22 mouse cellular contexts compared by ENCODE assay signal in genomic region chr12:104733165-104733564, GRCm38 (mm10). TPM values are rescaled to one million over a fixed set of nuclear protein-coding genes. Genes with fewer than 3 reads are reported as not detected.
A peak's percentile ranks its signal among the peaks of the same experiment; 100 is the strongest.
DNase-seq lines count a peak whose midpoint lies in the region; ATAC-seq lines count a peak whose summit lies in the region.
"Had no signal": no experiment of that assay in that cellular context is flagged by ENCODE, and none has a peak within 500 bp of the region (broad histone marks: within the 10 kb centered on the region; RNA-seq: fewer than 3 reads in every experiment).

No protein-coding gene starts in this region.

- no peak overlapping the region for H3K9ac ChIP-seq in forebrain, embryonic 12.5 days
- H3K9ac ChIP-seq: embryonic facial prominence, embryonic 13.5 days; embryonic facial prominence, embryonic 15.5 days had no signal

- ATAC-seq in forebrain, embryonic 12.5 days (ENCODE audit: low FRiP score), result no peak
- ATAC-seq in megakaryocyte, adult 5-6 weeks (ENCODE audit: poor library complexity, severe bottlenecking), result no peak
- peak; percentile 77 to 79 for ATAC-seq in hematopoietic stem cell, adult 5-6 weeks (replicated peaks in 1 of 2; ENCODE audit: insufficient read depth in 1 of 2, low FRiP score in 2 of 2, low TSS enrichment in 1 of 2, low read depth in 1 of 2, poor library complexity in 2 of 2, severe bottlenecking in 2 of 2)
- ATAC-seq: forebrain, embryonic 14.5 days; forebrain, embryonic 16.5 days had no signal

- peaks cover 79% of the 10 kb centered on the region for H3K4me1 ChIP-seq in forebrain, embryonic 10.5 days
- H3K4me1 ChIP-seq in forebrain, embryonic 12.5 days, result peaks cover 60% of the 10 kb centered on the region
- peaks cover 57% of the 10 kb centered on the region for H3K4me1 ChIP-seq in megakaryocyte, embryonic 14.5 days
- H3K4me1 ChIP-seq: embryonic facial prominence, embryonic 15.5 days had no signal

- H3K36me3 ChIP-seq in forebrain, embryonic 10.5 days (replicated peaks), result peaks cover 82% of the 10 kb centered on the region
- H3K36me3 ChIP-seq in forebrain, embryonic 12.5 days (replicated peaks), result peaks cover 32% of the 10 kb centered on the region
- H3K36me3 ChIP-seq in megakaryocyte, embryonic 14.5 days (replicated peaks; ENCODE audit: low read length), result peaks cover 81% of the 10 kb centered on the region

- H3K27ac ChIP-seq in forebrain, embryonic 10.5 days, result peak overlapping the region; percentile 70
- H3K27ac ChIP-seq in forebrain, embryonic 12.5 days, result no peak overlapping the region
- H3K27ac ChIP-seq: embryonic facial prominence, embryonic 13.5 days; embryonic facial prominence, embryonic 15.5 days had no signal

- no peaks in the 10 kb centered on the region for H3K9me3 ChIP-seq in forebrain, embryonic 10.5 days
- H3K9me3 ChIP-seq in forebrain, embryonic 12.5 days, result no peaks in the 10 kb centered on the region
- H3K9me3 ChIP-seq in megakaryocyte, embryonic 14.5 days, result no peaks in the 10 kb centered on the region
- H3K9me3 ChIP-seq: embryonic facial prominence, embryonic 13.5 days; embryonic facial prominence, embryonic 15.5 days had no signal

- no peak overlapping the region for H3K4me2 ChIP-seq in forebrain, embryonic 12.5 days
- H3K4me2 ChIP-seq: embryonic facial prominence, embryonic 13.5 days; embryonic facial prominence, embryonic 15.5 days had no signal

- DNase-seq in forebrain, embryonic 10.5 days (ENCODE audit: extremely low spot score, low spot score), result no peak
- DNase-seq in 416B (ENCODE audit: low read depth), result peak; percentile 95
- DNase-seq in adrenal gland, adult 2 months, result no peak
- DNase-seq in layer of hippocampus, postnatal 36 days, result no peak
- DNase-seq: adrenal gland, adult 8-10 months; adrenal gland, postnatal 14 days; adrenal gland, postnatal 36 days; cerebellum, adult 11-12 months; cerebellum, adult 2 months; cerebellum, adult 9-10 months; cerebellum, postnatal 10 days; cerebellum, postnatal 25 days; embryo, embryonic 11 days had no signal

- H3K4me3 ChIP-seq in forebrain, embryonic 10.5 days, result no peak overlapping the region
- no peak overlapping the region for H3K4me3 ChIP-seq in forebrain, embryonic 12.5 days (replicated peaks)
- peak overlapping the region; percentile 54 for H3K4me3 ChIP-seq in megakaryocyte, embryonic 14.5 days (replicated peaks)
- H3K4me3 ChIP-seq: embryonic facial prominence, embryonic 13.5 days; embryonic facial prominence, embryonic 15.5 days; erythroblast, embryonic 14.5 days had no signal

- H3K27me3 ChIP-seq in forebrain, embryonic 10.5 days (ENCODE audit: poor library complexity, severe bottlenecking), result no peaks in the 10 kb centered on the region
- H3K27me3 ChIP-seq in forebrain, embryonic 12.5 days, result no peaks in the 10 kb centered on the region
- H3K27me3 ChIP-seq in megakaryocyte, embryonic 14.5 days (replicated peaks), result no peaks in the 10 kb centered on the region
- H3K27me3 ChIP-seq: embryonic facial prominence, embryonic 13.5 days; embryonic facial prominence, embryonic 15.5 days had no signal

RNA-seq across cellular contexts. Expression of gene Dicer1, which starts 18.6 kb away (rescaled TPM):
- polyA plus RNA-seq in forebrain, embryonic 10.5 days (2016; fragmentation: Nextera tagmentation; extraction: Ambion mirVana), result 47.0 and 47.7 TPM in 2 replicates
- polyA plus RNA-seq in forebrain, embryonic 12.5 days (2016; fragmentation: Nextera tagmentation; extraction: Ambion mirVana), result 66.4 and 67.3 TPM in 2 replicates
- 3.1 and 5.8 TPM in 2 replicates for polyA plus RNA-seq in megakaryocyte, embryonic 14.5 days (2012; ENCODE audit: insufficient read depth, low replicate concordance)
- 33.5 and 40.3 TPM in 2 replicates for total RNA-seq in megakaryocyte, adult 5-6 weeks (2015)
- total RNA-seq in megakaryocyte, adult 5-6 weeks (2017), result 24.5 and 41.5 TPM in 2 replicates
- total RNA-seq in hematopoietic stem cell, adult 5-6 weeks (2017), result 38.6 and 51.2 TPM in 2 replicates
- 10 to 100 TPM; 33.6 to 53.0 TPM for total RNA-seq in adrenal gland, adult 2 months (2021)
- 3.6 and 4.3 TPM in 2 replicates for polyA plus RNA-seq in adrenal gland, adult 2 months (2012; rRNA removed)
- total RNA-seq in layer of hippocampus, postnatal 36 days (2021), result 10 to 100 TPM; 38.4 to 41.9 TPM

Comparison
In these comparisons a context has a peak if more than half of its experiments do, and no peak if none do; other contexts are left out.
1. ATAC-seq: peak in hematopoietic stem cell, adult 5-6 weeks (2 of 2); none in forebrain, embryonic 12.5 days (single experiment) and megakaryocyte, adult 5-6 weeks (single experiment).